Mouse (Mus musculus) kidney, postnatal 36 days (tissue): ENCODE results near the gene Nsd2.

Source experiments
- DNase-seq, 2 experiments: peaks; one replicate each; pipeline ENCODE4 v3.0.0; 2021 to 2022; ENCODE audit warnings: mixed read lengths in 2 of 2

Gene Nsd2

DNA sequence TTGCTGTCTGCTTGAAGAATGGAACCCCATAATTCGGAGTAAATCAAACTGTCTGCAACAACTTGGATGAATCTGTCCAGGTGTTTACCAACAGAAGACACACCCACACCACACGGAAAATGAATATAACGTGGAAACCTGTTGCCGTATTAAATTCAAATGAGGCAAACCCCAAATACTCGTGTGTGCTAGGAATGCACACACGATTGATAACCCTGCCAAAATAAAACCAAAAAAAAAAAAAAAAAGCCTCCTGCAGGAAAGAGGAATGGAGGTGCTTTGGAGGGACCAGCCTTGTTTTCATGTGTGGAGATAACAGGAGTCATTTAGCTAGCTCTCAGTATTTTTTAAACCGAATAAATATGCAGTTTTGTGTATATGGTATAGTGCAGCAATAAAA lies 114.4 kb downstream of the Nsd2 start:
- no peak for DNase-seq

DNA sequence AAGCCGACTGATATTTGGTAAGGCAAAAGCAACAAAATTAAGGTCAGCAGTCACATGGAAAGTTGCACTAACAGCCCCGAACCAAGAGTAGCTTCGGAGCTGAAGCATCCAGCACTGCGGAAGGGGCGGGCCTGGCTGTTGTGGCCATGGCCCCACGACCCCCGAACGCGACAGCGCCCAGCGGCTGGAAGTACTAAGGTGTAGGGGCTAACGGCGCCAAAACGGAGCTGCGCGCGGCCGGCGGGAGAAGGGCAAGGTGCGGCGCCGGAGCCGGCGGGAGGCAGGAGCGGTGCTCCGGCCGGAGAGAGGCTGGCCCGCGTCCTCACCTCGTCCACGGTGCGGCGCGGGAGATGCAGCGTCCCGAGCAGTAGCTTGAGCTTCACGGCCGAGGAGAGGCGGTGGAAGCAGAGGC lies 115.2 kb downstream of the Nsd2 start:
- peak; percentile 30 to 71 for DNase-seq

DNA sequence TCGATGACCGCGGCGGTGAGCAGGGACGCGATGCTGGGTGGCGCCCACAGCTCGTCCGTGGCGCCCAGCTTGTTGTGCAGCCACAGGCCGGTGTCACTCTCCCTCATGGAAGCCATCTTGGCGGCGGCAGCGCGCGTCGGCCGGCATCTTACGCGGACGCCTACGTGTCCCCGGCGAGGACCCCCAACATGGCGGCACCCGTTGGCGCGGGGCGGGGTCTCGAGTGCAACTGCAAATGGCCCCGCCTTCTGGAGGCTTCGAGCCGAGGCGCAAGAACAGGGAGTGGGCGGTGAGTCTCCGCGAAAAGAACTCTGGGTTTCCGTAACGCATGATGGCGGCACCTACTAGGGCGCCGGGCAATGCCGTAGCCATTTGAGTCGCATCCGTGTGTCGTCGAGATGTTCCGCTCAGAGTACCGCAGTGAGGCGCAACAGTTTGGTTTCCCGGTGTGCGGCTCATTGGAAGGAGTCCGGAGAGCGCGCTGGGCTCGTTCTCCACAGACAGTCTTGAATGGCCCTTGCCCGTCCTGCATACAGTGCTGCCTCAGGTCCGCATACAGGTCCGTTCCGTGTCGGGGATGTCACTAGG lies 115.7 kb downstream of the Nsd2 start, which contains the start of gene Nelfa:
TSS of gene Nelfa (minus strand) at position 294 of the 588 bp plus-strand sequence.
- peak; percentile 99 for DNase-seq

DNA sequence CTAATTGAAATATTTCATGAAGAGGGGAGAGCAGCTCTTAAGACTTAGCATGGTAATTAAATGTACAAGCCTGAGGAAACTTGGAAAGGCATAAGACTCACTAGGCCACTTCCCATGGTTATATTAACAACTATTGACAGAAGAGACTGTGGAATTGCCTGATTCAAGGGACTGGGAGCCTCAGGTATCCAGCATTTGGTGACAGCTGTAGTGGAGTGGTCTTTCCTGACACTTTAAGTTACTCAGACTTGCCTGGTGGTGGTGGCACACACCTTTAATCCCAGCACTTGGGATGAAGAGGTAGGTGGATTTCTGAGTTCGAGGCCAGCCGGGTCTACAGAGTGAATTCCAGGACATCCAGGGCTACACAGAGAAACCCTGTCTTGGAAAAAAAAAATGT lies 116.7 kb downstream of the Nsd2 start:
- no peak for DNase-seq

DNA sequence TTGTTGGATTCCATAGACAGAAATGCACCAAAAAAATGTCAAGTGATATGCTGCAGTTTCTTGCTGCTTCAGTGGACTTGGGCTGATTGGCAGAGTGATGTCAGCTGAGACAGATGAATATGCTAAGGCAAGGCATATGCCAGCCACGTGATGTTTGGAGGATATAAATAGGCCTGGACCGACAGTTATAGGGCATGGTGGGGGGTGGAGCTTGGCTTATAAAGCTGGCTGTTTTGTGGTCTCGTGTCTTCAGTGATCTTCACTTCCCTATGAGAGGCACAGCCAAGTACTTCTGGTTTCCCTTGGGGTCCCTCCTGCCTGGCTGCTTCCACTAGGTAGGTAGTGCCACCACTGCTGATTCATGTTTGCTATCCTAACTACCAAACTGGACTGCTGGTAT lies 117.9 kb downstream of the Nsd2 start:
- DNase-seq = no peak

DNA sequence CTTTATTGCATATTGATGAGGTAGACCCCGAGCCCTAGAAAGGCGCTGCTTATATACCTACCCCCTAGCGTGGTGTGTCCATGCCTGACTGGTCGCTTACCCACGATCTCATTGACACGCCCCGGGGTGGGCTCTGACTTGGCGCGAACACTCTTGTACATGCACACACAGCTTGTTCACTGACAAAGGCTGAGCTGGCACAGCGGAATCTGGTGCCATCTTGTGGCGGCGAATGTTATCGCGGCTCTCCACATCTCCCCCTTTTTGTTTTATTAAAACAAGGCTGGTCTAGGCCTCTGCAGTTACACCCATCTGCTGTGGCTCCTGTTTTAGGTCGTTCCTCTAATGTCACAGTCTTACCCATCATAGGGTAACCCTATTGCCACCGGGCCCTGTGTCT lies 126.5 kb downstream of the Nsd2 start:
- peak in 1 of 2 experiments; percentile 18 for DNase-seq
